Mouse (Mus musculus) spleen, adult 2 months (tissue): ENCODE results near the gene Tpcn2. TPM values are rescaled to one million over a fixed set of nuclear protein-coding genes. Genes with fewer than 3 reads are reported as not detected.

Source experiments
- DNase-seq, 2 experiments: peaks; one replicate each; pipeline versions ENCODE4 v3.0.0 to v3.0.0-alpha.2; 2012 to 2021; ENCODE audit warnings: low spot score in 2 of 2, low read depth in 1 of 2
- H3K27ac ChIP-seq: fragments of 200-500 bp; 2 replicates; pipeline ENCODE4 v1.5.1; 2012; ENCODE audit warnings: low read length, inconsistent platforms; ENCODE audit not compliant: insufficient read depth
- H3K27me3 ChIP-seq: fragments of 200-500 bp; 2 replicates; pipeline ENCODE4 v1.6.1; 2012; ENCODE audit warnings: mild to moderate bottlenecking, moderate library complexity, low read length, inconsistent platforms; ENCODE audit not compliant: control insufficient read depth, insufficient read depth
- H3K36me3 ChIP-seq: fragments of 200-500 bp; 2 replicates; pipeline ENCODE4 v1.6.1; 2012; ENCODE audit warnings: mild to moderate bottlenecking, low read length, inconsistent platforms; ENCODE audit not compliant: control insufficient read depth, insufficient read depth
- H3K4me1 ChIP-seq: fragments of 200-500 bp; 2 replicates; pipeline ENCODE4 v1.6.1; 2011; ENCODE audit warnings: inconsistent platforms; ENCODE audit not compliant: control insufficient read depth, insufficient read depth, insufficient read length
- H3K4me3 ChIP-seq: fragments of 200-500 bp; 2 replicates; pipeline ENCODE4 v1.5.1; 2011; ENCODE audit warnings: mild to moderate bottlenecking, inconsistent platforms; ENCODE audit not compliant: insufficient read depth, insufficient read length; ENCODE audit errors: extremely low read depth
- CTCF ChIP-seq: fragments of 200-500 bp; IDR thresholded peaks from 2 replicates; pipeline ENCODE4 v1.5.1; 2011; ENCODE audit warnings: mild to moderate bottlenecking, inconsistent platforms; ENCODE audit not compliant: insufficient read depth, insufficient read length, insufficient replicate concordance; ENCODE audit errors: extremely low read depth
- POLR2A ChIP-seq: fragments of 200-500 bp; IDR thresholded peaks from 2 replicates; pipeline ENCODE4 v1.6.1; 2011; ENCODE audit warnings: low read depth, low read length, inconsistent platforms
- WGBS: fragments of 180-500 bp; shearing (Covaris S2); methylation state at CpG from one replicate; pipeline ENCODE4 v1.1.7; 2018; 5-methylcytosine and 5-hydroxymethylcytosine counted together
- polyA plus RNA-seq: library from polyadenylated mRNA; depleted of rRNA; stranded (reverse); fragments of >200 nt; gene quantifications from 2 replicates; pipeline ENCODE4 v1.2.3, GENCODE M21; 2012

The Tpcn2 gene
- polyA plus RNA-seq, 1 experiment = 31.3 TPM

DNA sequence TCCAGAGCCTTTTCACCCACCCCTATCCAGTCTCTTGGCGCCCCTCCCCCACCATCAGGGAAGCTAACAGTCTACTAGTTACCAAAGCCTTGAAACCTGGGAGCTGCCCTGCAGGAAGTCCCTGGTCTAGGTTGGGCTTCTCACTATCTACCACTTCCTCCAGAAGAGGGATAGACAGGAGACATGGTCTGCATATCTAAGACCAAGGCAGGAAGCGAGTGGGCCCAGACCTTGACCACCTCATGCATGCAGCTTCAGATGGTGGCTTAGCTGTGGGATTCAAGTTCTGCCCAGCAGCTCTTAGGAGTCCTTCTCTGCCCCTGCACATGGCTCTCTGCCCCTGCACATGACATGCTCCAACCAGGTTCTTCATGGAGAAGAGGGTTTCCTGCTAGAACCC lies 34.9 kb downstream of the Tpcn2 start:
- Histone ChIP-seq H3K36me3 (no peaks in the 10 kb centered on the region; the same call in 1 of the 2 replicates), H3K27me3 (no peaks in the 10 kb centered on the region), H3K27ac (no peak overlapping the region), H3K4me3 (no peak overlapping the region), H3K4me1 (no peaks in the 10 kb centered on the region)
- 44% methylated on average over 2 of the region's 2 CpGs for WGBS
- TF ChIP-seq CTCF (no peak), POLR2A (no peak)
- DNase-seq = no peak

DNA sequence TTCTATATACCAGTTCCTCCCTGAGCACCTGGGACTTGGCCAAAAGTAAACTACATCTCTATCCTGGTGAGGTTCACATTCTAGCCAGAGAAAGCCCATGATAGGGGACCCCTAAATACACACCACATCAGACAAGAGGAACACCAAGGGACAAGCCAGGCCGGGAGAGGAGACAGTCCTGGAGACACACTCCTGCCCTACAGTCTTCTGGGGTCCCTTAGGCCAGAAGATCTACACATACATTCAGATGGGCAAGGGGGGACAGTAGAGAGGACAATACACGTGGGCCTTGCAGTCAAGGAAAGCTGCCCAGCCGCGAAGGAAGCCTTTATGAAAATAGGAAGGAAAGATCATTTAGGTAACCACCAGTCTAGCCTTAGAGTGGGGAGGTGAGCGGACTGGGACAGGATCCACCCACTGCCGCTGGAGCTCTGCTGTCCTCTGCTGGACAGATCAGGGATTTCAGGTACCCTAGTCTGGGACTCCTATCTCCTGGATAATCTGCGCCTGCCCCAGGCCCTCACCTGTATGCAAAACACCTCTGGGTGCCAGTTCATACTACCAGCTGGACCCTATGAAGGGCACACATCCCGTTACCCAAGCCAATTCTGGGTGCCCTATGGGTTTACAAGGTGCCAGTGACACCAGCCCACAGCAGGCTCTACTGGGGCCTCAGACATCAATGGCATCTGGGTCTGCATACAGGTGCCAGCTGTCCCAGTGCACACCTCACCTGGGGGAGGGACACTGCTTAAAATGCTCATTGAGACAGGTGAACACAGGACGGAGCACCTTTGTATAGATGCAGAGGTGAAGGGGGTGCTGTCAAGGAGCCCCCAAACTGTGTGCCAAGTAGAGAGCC lies 40.7 kb downstream of the Tpcn2 start:
- TF ChIP-seq POLR2A = no peak
- peak; percentile 85 for TF ChIP-seq CTCF
- 18% methylated on average over 9 of the region's 9 CpGs for WGBS
- peak; percentile 18 to 63 for DNase-seq
- Histone ChIP-seq H3K4me1 (no peaks in the 10 kb centered on the region), H3K27me3 (no peaks in the 10 kb centered on the region), H3K36me3 (no peaks in the 10 kb centered on the region), H3K4me3 (no peak overlapping the region), H3K27ac (no peak overlapping the region)

DNA sequence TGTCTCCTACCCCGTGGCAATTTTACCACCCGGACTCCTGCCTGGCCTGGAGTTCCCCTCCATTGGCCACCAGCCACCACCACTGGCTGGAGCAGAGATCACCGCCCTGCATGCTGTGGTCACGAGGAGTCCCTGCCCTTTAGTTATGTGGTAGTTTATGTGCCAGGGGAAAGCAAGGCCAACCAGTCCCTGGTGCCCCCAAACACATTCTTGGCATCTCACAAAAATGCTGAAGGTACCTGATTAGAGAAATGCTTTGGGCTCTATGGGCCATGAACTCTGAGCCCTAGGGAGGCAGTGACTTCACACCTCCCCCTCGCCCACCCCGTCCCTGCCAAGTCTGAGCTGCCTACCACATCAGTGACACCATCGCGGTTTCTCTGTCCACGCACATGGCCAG lies 41.8 kb downstream of the Tpcn2 start:
- no peak overlapping the region for H3K4me3 ChIP-seq
- H3K27ac ChIP-seq = no peak overlapping the region
- no peaks in the 10 kb centered on the region for H3K4me1 ChIP-seq
- H3K27me3 ChIP-seq = no peaks in the 10 kb centered on the region
- TF ChIP-seq CTCF = no peak
- no peak for TF ChIP-seq POLR2A
- WGBS = 75% methylated on average over 9 of the region's 9 CpGs
- no peaks in the 10 kb centered on the region for H3K36me3 ChIP-seq
- DNase-seq = no peak

DNA sequence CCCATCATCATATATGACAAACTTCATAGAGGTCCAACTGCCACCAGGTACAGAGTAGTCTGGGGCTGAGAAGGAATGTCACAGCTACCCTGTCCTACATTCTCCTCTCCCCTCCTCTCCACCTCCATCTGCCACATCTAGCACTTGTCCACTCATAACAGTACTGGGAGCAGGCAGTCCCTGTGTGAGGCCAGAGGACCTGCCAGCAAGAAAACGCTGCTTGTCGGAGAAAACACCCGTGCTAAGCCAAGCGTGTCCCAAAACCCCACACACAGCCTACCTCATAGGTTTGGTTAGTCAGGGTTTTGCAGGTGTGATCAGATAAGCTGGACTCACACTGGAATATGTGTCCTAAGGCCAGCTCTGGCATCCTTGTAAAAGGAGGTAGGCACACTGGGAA lies 42.9 kb downstream of the Tpcn2 start:
- Histone ChIP-seq H3K36me3 (no peaks in the 10 kb centered on the region), H3K27ac (no peak overlapping the region), H3K27me3 (no peaks in the 10 kb centered on the region), H3K4me3 (no peak overlapping the region), H3K4me1 (no peaks in the 10 kb centered on the region)
- WGBS = 93% methylated on average over 4 of the region's 4 CpGs
- DNase-seq = no peak
- TF ChIP-seq POLR2A = no peak
- TF ChIP-seq CTCF = no peak

DNA sequence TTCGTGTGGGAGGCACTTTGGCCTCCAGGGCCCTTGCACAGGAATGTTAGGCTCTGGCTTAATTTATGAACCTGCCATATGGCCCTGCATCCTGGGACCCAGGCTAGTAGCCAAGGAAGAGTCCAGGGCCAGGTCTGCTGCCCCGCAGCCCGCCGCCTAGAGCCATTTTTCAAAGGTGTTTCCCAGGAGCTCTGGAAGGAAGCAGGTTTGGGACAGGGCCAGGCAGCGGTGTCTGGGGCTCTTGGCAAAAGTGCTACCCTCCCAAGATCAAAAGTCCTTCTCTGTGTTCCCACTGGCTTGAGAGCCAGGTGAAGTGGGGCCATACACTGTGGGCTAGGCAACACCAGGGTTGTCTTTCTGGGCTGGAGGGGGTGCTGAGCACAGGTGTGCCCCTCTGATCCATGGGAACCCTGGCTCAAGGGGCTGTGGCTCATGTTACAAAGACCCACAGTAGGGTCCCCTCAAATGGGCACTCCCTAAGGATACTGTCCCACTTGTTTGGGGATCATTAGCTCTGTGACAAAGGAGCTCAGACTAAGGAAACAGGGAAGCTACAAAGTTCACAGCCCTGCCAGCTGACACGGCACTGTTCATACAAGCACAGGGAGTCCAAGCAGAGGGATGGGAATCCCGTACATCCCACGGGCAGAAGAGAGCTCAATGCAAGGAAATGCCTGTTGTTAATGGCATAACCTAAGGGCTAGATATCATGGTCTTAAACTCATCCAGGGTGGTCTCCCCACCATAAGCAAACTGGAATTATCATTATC lies 43.9 kb downstream of the Tpcn2 start:
- no peak overlapping the region for H3K27ac ChIP-seq
- no peak overlapping the region for H3K4me3 ChIP-seq
- H3K4me1 ChIP-seq = no peaks in the 10 kb centered on the region
- H3K27me3 ChIP-seq = no peaks in the 10 kb centered on the region
- no peaks in the 10 kb centered on the region for H3K36me3 ChIP-seq
- TF ChIP-seq POLR2A (no peak), CTCF (no peak)
- no peak for DNase-seq
- WGBS = 92% methylated on average over 8 of the region's 8 CpGs

DNA sequence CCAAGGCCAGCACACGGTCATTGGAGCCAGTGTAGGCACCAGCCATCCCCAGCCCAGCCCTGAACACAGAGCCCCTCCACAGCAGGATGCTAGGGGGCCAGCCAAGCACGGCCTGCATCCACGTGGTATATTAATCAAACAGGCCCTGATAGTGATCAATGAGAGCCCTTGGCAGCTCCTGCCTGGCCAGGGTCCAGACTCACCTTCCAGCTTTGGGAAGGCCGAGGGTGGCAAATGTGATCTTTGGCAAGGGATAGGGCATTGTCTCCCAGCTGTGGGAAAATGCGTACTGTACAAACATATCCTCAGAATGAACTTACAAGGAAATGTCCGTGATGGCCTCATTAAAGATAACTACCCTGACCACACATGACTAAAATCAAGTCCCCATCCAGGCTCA lies 44.7 kb downstream of the Tpcn2 start:
- WGBS = 86% methylated on average over 6 of the region's 6 CpGs
- no peaks in the 10 kb centered on the region for H3K4me1 ChIP-seq
- no peak for DNase-seq

More for the DNA sequence above, 44.7 kb downstream of the Tpcn2 start:
- Histone ChIP-seq H3K27me3 (no peaks in the 10 kb centered on the region), H3K27ac (no peak overlapping the region), H3K36me3 (no peaks in the 10 kb centered on the region), H3K4me3 (no peak overlapping the region)
- TF ChIP-seq POLR2A (no peak), CTCF (no peak)
